In genomic region chr12:18609835-18610234, GRCm38 (mm10) we compare ENCODE assay signal across 8 mouse cellular contexts.
A peak's percentile ranks its signal among the peaks of the same experiment; 100 is the strongest.
DNase-seq lines count a peak whose midpoint lies in the region; ATAC-seq and TF ChIP-seq lines count a peak whose summit lies in the region.

No protein-coding gene starts in this region.

- H3K27me3 ChIP-seq in embryonic facial prominence, embryonic 11.5 days (ENCODE audit: control insufficient read depth, insufficient read depth, low read length), result no peaks in the 10 kb centered on the region
- no peaks in the 10 kb centered on the region for H3K27me3 ChIP-seq in intestine, postnatal 0 days (replicated peaks; ENCODE audit: control insufficient read depth, insufficient read depth, low read length)
- no peaks in the 10 kb centered on the region for H3K27me3 ChIP-seq in limb, embryonic 11.5 days (ENCODE audit: control insufficient read depth, insufficient read depth, low read length)
- no peaks in the 10 kb centered on the region for H3K27me3 ChIP-seq in midbrain, embryonic 11.5 days (ENCODE audit: control insufficient read depth, insufficient read depth, low read length)

- H3K4me1 ChIP-seq in embryonic facial prominence, embryonic 11.5 days (ENCODE audit: control insufficient read depth, insufficient read depth, low read length), result no peaks in the 10 kb centered on the region
- no peaks in the 10 kb centered on the region for H3K4me1 ChIP-seq in intestine, postnatal 0 days (replicated peaks; ENCODE audit: control insufficient read depth, insufficient read depth, low read length)
- no peaks in the 10 kb centered on the region for H3K4me1 ChIP-seq in limb, embryonic 11.5 days (ENCODE audit: control insufficient read depth, insufficient read depth, low read length)
- H3K4me1 ChIP-seq in midbrain, embryonic 11.5 days (ENCODE audit: control insufficient read depth, insufficient read depth, low read length), result no peaks in the 10 kb centered on the region

- H3K36me3 ChIP-seq in embryonic facial prominence, embryonic 11.5 days (replicated peaks; ENCODE audit: control insufficient read depth, insufficient read depth, low read depth, low read length), result no peaks in the 10 kb centered on the region
- no peaks in the 10 kb centered on the region for H3K36me3 ChIP-seq in intestine, postnatal 0 days (ENCODE audit: control insufficient read depth, insufficient read depth)
- H3K36me3 ChIP-seq in limb, embryonic 11.5 days (ENCODE audit: control insufficient read depth, insufficient read depth, low read length), result no peaks in the 10 kb centered on the region
- H3K36me3 ChIP-seq in midbrain, embryonic 11.5 days (ENCODE audit: control insufficient read depth, insufficient read depth, low read length), result no peaks in the 10 kb centered on the region

- H3K27ac ChIP-seq in embryonic facial prominence, embryonic 11.5 days (replicated peaks; ENCODE audit: low read depth, low read length), result peak overlapping the region; percentile 52; the same call in 1 of the 2 replicates
- peak overlapping the region; percentile 21; the same call in 1 of the 2 replicates for H3K27ac ChIP-seq in intestine, postnatal 0 days (ENCODE audit: low read depth, low read length)
- H3K27ac ChIP-seq in limb, embryonic 11.5 days (replicated peaks; ENCODE audit: low read depth, low read length), result peak overlapping the region; percentile 70; the same call in 1 of the 2 replicates
- H3K27ac ChIP-seq in midbrain, embryonic 11.5 days (ENCODE audit: low read depth, low read length), result no peak overlapping the region; the same call in 1 of the 2 replicates

- under 1% methylated on average over 32 of the region's 38 CpGs for WGBS in embryonic facial prominence, embryonic 11.5 days
- WGBS in intestine, postnatal 0 days, result 1% methylated on average over 30 of the region's 38 CpGs
- under 1% methylated on average over 38 of the region's 38 CpGs for WGBS in limb, embryonic 11.5 days
- under 1% methylated on average over 30 of the region's 38 CpGs for WGBS in midbrain, embryonic 11.5 days

- no peak for TF ChIP-seq CTCF in intestine, postnatal 0 days (IDR thresholded peaks at IDR 0.05; ENCODE audit: low read depth)

- no peaks in the 10 kb centered on the region for H3K9me3 ChIP-seq in embryonic facial prominence, embryonic 11.5 days (replicated peaks; ENCODE audit: control insufficient read depth, low read length)
- no peaks in the 10 kb centered on the region for H3K9me3 ChIP-seq in intestine, postnatal 0 days (ENCODE audit: control insufficient read depth)
- H3K9me3 ChIP-seq in limb, embryonic 11.5 days (ENCODE audit: control insufficient read depth, low read length), result no peaks in the 10 kb centered on the region
- no peaks in the 10 kb centered on the region for H3K9me3 ChIP-seq in midbrain, embryonic 11.5 days (ENCODE audit: control insufficient read depth, low read length)

- H3K9ac ChIP-seq in embryonic facial prominence, embryonic 11.5 days (replicated peaks; ENCODE audit: low read length), result peak overlapping the region; percentile 74
- H3K9ac ChIP-seq in intestine, postnatal 0 days (ENCODE audit: low read depth, low read length), result peak overlapping the region; percentile 57
- H3K9ac ChIP-seq in limb, embryonic 11.5 days (ENCODE audit: low read length), result peak overlapping the region; percentile 72
- peak overlapping the region; percentile 51 for H3K9ac ChIP-seq in midbrain, embryonic 11.5 days (ENCODE audit: low read length)

- ATAC-seq in embryonic facial prominence, embryonic 11.5 days (replicated peaks; ENCODE audit: insufficient number of reproducible peaks, low FRiP score, low TSS enrichment, low read depth), result peak; percentile 93
- peak; percentile 93 for ATAC-seq in intestine, postnatal 0 days
- peak; percentile 88; the same call in 1 of the 2 replicates for ATAC-seq in limb, embryonic 11.5 days (ENCODE audit: insufficient number of reproducible peaks, low FRiP score, low TSS enrichment, low read depth)
- peak; percentile 93 for ATAC-seq in midbrain, embryonic 11.5 days (ENCODE audit: low FRiP score)

- H3K4me3 ChIP-seq in embryonic facial prominence, embryonic 11.5 days (ENCODE audit: low read depth, low read length), result peak overlapping the region; percentile 55
- peak overlapping the region; percentile 69 for H3K4me3 ChIP-seq in intestine, postnatal 0 days (ENCODE audit: low read depth, low read length)
- H3K4me3 ChIP-seq in limb, embryonic 11.5 days (ENCODE audit: low read depth, low read length), result peak overlapping the region; percentile 47
- peak overlapping the region; percentile 53 for H3K4me3 ChIP-seq in midbrain, embryonic 11.5 days (ENCODE audit: low read depth, low read length)

- H3K4me2 ChIP-seq in embryonic facial prominence, embryonic 11.5 days (ENCODE audit: low read depth, low read length), result peak overlapping the region; percentile 42
- peak overlapping the region; percentile 74 for H3K4me2 ChIP-seq in intestine, postnatal 0 days (replicated peaks; ENCODE audit: low read depth)
- H3K4me2 ChIP-seq in limb, embryonic 11.5 days (ENCODE audit: low read depth, severe bottlenecking), result peak overlapping the region; percentile 35; the same call in 1 of the 2 replicates
- peak overlapping the region; percentile 40 for H3K4me2 ChIP-seq in midbrain, embryonic 11.5 days

- DNase-seq in adrenal gland, adult (ENCODE audit: inconsistent age in 2 of 2, low spot score in 1 of 2), result peak; percentile 79 to 88
- DNase-seq in embryonic facial prominence, embryonic 11.5 days (ENCODE audit: low spot score), result peak; percentile 84
- peak; percentile 65 to 81 for DNase-seq in heart, adult 18-20 months
- DNase-seq in limb, embryonic 11.5 days (ENCODE audit: low spot score), result peak; percentile 87
- DNase-seq in midbrain, embryonic 11.5 days (ENCODE audit: low spot score, missing footprints), result peak; percentile 95
- peak; percentile 36 for DNase-seq in skeletal muscle tissue, adult 2 months (ENCODE audit: low read depth, low spot score)
- DNase-seq in yolk sac, embryonic 10.5 days (ENCODE audit: low spot score), result peak; percentile 87

Comparison
In these comparisons a context has a peak if more than half of its experiments do, and no peak if none do; other contexts are left out.
1. DNase-seq: peak in every context shown above with its lines; median percentile 95 in midbrain, embryonic 11.5 days; 87 in limb, embryonic 11.5 days; 87 in yolk sac, embryonic 10.5 days; 84 in embryonic facial prominence, embryonic 11.5 days; 84 in adrenal gland, adult; 73 in heart, adult 18-20 months; 36 in skeletal muscle tissue, adult 2 months.